Mouse (Mus musculus): ENCODE results near the gene Ptgs1. TPM values are rescaled to one million over a fixed set of nuclear protein-coding genes. Genes with fewer than 3 reads are reported as not detected.

The Ptgs1 gene
- total RNA-seq, 2 experiments from 2014 or later, result 11.0 to 13.5 TPM

DNA sequence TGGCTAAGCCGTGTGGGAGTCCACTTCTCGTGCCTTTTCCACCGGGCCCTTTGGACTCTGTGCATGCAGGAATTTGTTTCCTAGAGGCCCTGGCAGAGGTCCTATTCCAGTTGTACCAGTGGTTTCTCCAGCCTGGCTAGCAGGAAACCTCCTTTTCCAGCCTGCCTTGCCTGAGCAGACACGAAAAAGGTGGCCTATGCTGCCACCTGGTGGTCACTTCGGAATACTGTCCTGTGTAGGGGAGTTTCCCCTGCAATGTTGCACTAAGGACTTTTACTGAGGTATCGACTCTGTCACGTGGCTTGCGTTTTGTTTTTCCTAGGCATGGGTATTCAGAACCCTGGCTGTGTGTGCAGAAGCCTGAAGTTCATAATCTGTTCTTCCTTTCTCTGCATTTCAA lies 16.2 kb upstream of the Ptgs1 start:
- DNase-seq (ENCODE audit: low spot score in 2 of 2), result peak; percentile 86 to 88

DNA sequence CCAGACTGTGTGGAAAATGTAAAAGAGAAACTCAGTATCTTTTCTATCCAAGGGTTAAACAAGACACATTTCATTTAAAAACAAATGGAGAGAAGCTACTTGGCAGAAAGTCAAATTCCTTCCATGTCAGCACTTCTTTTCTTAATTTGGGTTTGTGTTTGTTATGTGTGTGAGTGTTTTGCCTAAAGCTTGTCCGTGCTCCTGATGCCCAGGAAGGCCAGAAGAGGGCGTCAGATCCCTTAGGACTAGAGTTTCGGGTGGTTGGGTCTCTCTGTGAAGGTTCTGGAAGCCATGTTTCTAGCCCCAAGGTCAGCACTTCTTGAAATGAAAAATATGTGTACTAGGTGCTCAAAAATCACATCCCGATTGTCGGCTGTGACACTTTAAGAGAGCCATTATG lies 15.8 kb upstream of the Ptgs1 start:
- no peak for DNase-seq (ENCODE audit: low spot score in 2 of 2)

DNA sequence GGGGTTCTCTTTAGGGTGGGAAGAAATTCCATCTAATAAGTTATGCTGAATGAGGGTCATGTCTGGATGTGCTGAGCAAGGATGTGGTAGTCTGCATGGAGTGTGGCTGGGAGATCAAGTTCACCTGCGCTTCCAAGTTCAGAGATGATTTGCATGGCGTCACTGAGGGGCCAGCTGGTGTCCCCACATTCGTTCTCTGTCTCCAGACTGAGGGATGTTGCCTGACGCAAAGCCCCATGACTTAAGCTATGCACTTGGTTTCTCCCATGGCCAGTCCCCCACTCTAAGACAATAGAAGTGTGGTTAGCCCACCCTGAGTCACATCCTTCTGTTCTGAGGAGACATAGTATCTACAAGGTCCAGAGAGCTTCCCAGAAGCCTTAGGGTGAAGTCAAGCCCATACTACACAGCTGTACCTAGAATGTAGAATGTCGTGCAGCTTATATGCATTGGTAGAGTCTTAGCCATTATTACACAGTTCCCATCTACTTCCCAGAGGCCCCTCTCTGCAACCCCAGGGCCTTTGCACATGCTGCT lies 15.0 kb upstream of the Ptgs1 start:
- no peak for DNase-seq (ENCODE audit: low spot score in 2 of 2)

DNA sequence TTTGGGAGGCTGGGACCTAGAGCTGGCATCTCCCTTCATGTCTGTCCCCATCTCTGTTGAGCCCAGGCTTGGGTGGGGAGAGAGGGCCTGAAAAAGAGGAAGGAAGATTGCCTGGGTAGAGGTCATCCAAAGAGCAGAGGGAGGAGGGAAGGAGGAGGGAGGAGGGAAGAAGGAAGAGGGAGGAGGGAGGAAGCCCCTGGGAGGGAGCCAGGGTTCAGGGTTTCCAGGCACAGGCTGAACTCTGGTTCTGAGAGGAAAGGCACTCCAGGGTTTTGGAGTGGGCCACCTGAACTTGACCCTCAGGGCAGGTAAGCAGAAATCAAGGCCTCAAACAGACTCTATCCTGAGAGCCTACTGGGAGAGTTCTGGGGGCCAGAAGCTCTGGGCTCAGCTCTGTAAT lies 13.7 kb upstream of the Ptgs1 start:
- DNase-seq (ENCODE audit: low spot score in 2 of 2), result no peak

DNA sequence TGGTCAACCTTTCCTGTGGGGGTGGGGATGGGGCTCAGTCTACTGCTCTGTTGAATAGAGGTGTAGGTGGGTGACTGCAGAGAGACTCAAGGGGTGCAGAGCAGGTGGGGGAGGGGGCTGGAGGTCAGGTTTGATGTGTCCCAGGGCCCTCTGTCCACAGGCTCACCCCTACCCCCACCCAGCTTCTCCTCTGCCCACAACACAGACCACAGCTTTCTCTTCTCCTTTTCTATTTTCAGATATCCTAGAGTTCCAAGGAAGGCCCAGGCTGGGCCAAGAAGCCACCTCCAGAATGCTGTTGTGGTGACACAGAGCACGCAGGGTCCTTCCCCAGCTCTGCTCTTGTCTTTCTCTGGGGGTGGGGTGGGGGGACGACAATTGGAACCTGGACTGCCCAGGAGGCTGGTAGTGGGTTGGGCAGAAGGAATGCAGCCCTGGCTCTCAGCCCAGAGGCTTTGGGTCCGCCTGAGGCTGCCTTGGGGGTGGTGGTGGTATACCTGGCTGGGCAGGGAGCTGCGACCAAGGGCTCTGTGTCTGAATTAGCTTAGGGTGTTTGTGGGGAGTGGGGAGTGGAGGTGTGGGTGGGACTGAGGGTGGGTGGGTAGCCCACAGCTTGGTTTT lies 13.2 kb upstream of the Ptgs1 start:
- DNase-seq (ENCODE audit: low spot score in 2 of 2), result no peak

DNA sequence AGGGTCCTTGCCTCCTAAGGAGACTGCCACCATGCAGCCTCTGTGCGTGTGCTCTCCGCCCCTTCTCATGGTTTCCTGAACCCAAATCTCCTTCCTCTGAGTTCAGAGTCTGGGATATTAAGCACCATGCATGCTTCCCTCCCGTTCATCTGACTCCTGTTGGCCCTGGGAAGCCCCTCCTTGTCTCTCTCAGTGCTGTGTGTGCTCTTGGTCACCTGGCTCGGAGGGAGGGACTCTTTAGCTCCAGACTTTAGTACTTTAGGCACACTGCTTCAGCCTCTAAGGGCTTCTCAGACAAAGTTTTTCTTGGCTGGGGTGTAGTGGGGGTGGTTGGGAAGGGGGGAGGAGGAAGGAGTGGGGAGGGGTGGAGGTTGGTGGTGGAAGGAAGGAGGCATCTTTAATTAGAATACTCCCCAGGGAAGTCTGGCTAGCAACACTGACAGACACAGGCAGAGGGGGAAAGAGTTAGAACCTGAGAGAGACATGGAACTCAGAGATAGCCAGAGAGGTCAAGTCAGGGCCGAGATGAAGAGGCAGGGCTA lies 12.5 kb upstream of the Ptgs1 start:
- DNase-seq (ENCODE audit: low spot score in 2 of 2), result no peak

DNA sequence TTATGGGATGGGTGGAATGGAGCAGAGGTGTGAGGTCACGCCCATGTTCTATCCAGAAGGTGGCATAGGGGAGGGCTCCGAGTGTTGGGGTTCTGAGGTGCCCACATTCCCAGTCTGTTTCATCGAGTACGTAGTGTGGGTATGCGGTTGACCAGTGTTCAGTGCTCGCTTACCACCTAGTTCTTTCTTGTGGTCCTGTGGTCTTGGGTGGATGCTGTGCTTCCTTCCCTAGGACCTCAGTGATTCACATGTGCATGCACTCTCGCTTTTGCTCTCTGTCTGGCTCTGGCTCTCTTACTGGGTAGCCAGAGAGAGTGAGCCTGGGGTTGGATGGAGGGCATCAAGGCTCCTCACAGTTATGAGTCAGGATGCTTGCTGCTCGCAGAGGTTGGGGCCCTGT lies 10.1 kb upstream of the Ptgs1 start:
- DNase-seq (ENCODE audit: low spot score in 2 of 2), result no peak

DNA sequence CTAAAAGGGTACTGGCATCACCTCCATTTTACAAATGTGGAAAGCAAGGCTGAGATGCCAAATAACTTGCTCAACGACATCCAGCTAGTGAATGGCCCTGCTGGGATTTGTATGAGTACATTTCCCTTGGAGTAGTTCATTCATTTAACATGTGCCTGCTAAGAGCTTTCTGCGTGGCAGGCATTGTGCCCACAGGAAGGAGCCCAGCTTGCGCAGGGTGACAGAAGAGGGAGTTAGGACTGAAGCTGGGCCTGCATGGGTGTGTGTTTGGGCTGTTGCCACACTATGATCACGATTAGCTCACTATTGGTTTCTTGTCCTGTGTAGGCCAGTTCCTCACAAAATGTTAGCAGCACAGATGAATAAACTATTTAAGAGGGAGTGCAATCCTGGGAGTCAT lies 9.3 kb upstream of the Ptgs1 start:
- DNase-seq (ENCODE audit: low spot score in 2 of 2), result no peak

DNA sequence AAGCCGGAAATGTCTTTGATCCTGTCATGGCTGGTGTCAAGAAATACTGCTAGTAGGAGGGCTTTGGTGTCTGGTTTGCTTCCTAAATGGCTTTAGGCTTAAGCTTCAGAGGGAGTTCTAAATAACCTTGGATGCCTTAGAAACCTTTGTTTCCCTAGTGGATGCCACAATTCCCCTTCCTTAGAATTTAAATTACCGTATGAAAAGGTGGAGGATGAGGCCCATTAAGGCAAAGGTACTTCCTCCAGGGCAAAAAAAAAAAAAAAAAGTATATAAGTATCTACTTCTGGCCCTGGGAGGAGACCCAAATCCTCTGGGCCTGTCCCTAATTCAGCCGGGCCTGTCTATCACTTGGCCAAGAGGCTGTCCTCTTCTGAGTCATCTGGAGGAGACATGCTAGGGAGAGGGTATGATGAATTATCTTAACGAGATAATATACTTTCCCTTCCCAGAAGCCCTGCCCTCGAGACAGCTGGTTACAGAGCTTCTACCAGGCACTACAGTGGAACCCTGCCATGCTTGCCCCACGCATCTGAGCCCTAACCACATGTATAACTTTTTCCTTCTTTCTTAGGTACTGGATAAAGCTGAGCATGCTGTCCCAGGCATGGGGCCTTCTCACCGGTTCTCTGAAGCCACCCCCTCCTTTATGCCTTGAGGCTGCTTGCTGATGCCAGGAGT lies 7.9 kb upstream of the Ptgs1 start:
- DNase-seq (ENCODE audit: low spot score in 2 of 2), result no peak

DNA sequence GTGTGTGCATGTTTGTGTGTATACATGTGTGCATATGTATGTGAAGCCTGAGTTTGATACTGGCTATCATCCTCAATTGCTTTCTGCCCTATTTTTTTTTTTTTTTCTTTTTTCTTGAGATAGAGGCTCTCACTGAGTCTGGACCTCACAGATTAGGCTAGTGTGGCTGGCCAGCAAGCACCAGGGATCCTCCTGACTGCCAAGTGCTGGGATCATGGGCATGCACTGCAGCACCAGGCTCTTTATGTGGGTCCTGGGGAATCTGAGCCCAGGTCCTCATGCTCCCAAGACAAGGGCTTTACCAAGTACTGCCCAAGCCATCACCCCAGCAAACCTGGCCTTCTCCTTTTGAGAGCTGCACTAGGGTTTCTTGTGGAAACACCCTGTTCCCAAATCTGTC lies 6.8 kb upstream of the Ptgs1 start:
- no peak for DNase-seq (ENCODE audit: low spot score in 2 of 2)

DNA sequence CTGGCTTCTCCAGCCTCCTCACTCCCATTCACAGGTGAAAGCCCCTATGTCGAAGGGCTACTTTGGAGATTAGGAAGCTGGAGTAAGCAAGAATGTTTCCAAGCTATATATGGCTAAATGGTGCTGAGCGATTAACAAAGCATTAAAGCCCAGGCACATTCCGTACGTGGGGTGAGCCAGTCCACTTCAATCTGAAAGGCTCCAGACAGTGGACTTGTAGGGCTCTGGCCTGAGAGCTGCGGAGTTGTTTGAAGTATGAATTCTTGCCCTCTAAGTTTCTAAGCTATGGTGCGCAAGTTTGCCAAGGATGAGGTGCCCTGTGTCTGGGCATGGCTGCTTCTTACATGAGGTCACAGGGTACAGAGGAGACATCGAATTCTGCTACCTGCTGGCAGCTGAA lies 6.1 kb upstream of the Ptgs1 start:
- DNase-seq (ENCODE audit: low spot score in 2 of 2), result no peak

DNA sequence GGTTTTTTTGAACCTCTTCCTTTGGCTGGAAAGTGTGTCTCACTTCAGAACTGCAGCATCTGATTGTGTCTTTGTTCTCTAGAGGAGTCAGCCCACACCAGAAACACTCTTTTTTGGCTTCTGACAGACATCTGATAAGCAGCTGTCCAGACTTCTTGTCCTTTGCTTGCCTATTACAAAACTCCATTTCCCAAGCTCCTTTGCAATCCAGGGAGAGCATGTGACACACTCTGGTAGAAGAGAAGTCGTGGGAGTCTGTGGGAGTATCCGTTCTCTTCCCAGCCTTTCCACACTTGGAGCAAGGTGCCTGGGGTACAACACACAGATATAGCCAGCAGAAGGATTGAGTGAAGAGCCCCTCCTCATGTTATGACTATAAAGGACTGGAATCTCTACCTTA lies 5.6 kb upstream of the Ptgs1 start:
- DNase-seq (ENCODE audit: low spot score in 2 of 2), result no peak

DNA sequence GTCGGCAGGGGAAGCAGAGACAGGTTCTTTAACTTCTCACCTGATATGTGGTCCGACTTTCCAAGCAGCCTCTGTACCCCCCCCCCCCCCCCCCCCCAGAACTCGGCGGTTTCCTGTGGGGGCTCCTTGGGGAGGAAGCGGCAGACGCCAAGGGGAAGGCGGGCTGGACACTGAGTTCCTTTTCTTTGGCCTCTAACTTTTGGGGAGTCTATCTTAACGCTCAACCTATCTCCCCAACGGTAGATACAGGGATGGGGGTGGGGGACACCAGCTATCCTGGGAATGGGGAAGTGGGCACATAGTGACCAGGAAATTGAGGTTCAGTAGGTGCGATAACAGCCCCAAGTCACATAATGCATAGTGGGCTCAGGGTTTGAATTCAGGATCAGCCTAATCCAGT lies 741 bp downstream of the Ptgs1 start:
- no peak for DNase-seq (ENCODE audit: low spot score in 2 of 2)

DNA sequence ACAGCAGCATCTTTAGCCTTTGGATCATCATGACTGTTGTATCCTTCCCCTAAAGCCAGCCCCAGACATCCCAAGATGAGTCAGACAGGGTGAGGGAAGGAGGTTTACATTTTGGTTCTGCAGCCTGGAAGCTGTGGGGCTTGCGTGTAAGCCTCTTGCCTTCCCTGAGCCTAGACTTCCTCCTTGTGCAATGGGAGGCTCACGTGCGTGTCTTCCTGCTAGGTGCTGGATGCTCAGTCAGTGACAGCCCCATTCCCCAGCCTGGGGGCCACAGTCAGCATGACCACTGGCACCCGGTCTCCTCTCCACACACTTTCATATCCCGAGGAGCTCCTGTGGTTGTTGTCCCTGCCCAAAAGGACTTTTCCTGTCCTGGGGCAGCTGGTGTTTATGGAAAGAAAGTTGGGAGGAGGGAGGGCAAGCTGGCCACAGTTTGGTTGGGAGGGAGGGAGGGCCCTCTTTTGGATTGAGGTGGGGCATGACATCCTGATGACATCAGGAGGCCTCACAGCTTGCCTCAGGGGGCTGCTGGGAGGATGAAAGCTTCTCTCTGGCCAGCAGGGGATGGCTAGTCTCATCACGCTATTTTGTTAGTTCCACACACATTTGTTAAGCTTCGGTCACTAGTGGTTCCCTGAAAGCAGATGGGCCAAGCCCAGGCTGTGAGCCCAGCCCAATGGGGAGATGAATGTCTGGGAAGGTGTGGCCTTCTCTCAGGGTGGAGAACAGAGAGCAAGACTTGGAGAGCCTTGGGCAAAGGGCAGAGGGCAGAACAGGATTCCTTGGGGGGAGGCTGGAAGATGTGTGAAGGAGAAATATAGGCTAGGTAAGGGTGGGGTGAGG lies 4.5 kb downstream of the Ptgs1 start:
- no peak for DNase-seq (ENCODE audit: low spot score in 2 of 2)

DNA sequence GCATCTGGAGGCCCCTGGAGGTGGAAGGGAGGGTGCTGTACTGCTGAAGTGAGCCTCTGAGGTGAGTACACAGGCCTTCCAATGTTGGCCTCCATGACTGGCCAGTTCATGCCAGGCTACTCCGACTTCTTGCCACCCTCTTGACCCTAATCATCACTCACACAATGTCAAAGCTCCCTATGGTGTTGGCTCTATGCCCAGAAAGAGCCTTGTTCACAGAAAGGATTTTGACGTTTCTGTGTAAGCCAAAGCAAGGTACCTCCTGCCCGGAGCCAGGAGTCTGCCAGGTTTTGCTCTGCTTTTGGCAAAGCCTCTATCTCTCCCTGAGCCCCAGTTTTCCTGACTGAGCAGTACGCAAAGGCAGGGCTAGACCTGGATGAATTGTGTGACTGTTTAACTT lies 5.7 kb downstream of the Ptgs1 start:
- no peak for DNase-seq (ENCODE audit: low spot score in 2 of 2)

DNA sequence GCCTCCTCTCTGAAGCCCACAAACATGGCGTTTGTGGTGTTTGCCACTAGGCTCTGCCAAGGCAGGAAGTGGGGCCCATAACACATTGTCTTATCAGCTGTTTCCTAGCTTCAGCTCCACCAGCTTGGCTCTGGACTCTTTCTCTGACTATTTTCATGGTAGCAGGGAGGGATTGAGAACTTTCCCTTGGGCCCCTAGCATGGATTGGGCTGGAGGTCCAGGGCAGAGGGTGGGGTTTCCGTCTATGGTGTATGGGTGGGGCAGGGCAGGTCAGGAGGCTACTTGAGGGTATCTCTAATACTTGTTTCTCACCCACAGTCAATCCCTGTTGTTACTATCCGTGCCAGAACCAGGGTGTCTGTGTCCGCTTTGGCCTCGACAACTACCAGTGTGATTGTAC lies 6.7 kb downstream of the Ptgs1 start:
- DNase-seq (ENCODE audit: low spot score in 2 of 2), result no peak

DNA sequence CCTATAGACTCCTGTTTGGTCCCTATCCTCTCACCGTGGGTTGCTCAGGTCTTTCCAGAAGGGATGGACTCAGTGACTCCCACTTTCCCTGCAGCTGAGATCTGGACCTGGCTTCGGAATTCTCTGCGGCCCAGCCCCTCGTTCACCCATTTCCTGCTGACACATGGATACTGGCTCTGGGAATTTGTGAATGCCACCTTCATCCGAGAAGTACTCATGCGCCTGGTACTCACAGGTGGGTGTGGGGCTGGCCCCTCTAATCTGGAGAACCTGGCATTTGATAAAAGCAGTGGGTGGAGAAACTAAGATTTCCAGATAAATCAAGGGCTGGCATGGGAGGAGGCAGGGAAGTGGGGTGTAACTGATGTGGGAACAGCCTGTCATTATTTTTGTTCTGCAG lies 7.3 kb downstream of the Ptgs1 start:
- DNase-seq (ENCODE audit: low spot score in 2 of 2), result no peak

DNA sequence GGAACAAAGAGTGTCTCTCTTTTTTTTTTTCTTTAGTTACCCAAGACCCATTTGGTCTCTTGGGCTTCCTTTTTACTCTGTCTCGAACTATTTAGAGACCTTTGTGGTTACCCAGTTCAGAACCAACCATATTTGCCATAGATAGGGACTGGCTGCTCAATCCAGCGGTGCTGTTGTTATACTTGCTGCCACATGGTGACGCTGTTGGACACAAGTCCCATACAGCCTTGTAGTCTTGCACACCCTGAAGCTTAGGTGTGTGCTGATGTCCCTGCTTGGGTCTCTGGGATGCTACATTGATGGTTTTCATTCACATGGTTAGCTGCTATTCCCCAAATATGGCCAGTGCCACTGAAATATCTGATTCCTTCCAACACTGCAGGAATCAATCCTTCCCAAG lies 8.2 kb downstream of the Ptgs1 start:
- DNase-seq (ENCODE audit: low spot score in 2 of 2), result no peak

DNA sequence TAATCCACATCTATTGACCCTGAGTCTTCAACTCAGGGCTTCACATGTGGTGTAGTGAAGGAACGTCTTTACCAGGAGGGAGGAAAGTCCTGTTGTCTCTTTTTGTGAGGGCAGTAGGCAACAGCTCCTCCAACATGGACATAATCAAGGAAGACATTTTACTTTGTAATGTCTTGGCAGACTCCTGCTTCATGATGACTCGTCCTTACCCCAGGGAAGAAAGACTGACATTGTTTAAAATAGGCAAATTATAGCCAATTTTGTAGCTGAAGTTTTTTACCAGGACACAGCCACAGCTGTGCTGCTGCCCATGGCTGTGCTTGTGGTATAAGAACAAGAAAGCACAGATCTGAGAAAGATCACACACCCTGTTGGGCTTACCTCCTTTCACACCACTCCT lies 8.7 kb downstream of the Ptgs1 start:
- no peak for DNase-seq (ENCODE audit: low spot score in 2 of 2)

DNA sequence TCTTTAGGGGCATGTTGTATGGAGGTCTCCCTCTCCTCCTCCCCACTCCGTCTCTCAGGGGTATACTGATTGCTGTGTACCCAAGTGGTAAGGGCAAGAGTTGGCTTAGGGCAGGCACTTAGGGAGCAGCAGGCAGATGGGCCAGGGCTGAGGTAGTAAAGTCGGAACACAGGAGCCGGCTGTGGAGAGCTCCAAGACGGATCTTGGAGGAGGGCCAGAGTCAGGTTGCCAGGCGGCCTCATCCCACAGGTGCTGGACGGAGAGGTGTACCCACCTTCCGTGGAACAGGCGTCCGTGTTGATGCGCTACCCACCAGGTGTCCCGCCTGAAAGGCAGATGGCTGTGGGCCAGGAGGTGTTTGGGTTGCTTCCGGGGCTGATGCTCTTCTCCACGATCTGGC lies 12.3 kb downstream of the Ptgs1 start:
- DNase-seq (ENCODE audit: low spot score in 2 of 2), result no peak

DNA sequence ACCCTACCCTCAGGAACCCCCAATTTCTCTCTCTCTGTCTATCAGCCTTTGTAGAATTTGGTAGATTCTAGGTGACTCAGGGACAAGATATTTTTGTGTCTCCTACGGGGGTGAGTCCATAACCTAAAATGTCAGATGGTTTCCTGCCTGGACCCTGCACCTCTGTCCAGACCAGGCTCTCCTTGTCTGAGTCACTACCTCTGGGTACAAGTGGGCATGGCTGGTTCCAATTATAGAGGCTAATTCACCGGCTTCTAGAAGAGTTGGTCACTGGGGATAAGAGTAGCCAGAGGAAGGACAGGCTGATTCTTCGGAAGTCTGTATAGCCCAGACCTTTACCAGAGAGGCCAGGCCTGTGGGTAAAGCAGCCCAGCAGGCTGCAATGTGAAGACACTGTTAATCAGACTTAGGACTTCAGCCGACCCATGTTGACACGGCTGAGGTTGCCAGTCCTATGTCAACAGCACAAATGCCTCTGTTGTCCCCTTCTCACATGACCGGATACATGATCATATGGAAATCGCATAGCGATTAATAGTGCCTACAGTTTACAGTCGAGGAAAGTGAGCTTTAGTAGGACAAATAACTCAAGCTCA lies 13.2 kb downstream of the Ptgs1 start:
- DNase-seq (ENCODE audit: low spot score in 2 of 2), result no peak

All from adrenal gland, adult 18-20 months (tissue).